ENCODE assay signal across 11 mouse cellular contexts in the genomic region with DNA sequence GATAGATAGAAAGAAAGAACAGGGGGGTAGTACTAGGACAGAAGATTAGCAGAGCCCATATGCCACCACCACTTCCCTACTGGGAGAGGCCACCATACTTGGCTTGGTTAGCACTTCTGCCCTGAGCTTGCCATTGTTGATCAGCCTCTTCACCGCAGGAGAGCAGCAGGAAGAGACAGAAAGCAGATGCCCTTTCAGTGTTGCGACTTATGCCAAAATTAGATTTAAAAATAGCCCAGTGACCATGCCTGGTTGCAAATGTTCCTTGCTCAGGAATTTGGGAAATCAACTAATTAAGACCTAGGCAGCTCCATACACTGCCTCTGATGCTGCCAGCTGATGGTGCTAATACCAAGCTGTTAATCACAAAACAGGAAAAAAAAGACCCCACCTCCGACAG.
DNase-seq lines count a peak whose midpoint lies in the region; ATAC-seq and TF ChIP-seq lines count a peak whose summit lies in the region.
"Had no signal": no experiment of that assay in that cellular context is flagged by ENCODE, and none has a peak within 500 bp of the region (broad histone marks: within the 10 kb centered on the region; RNA-seq: fewer than 3 reads in every experiment).

No protein-coding gene starts in this region.

- H3K27ac ChIP-seq in heart, embryonic 11.5 days (ENCODE audit: low read depth, low read length): no peak overlapping the region
- H3K27ac ChIP-seq in midbrain, postnatal 0 days (ENCODE audit: low read depth, low read length): no peak overlapping the region
- H3K27ac ChIP-seq in midbrain, embryonic 14.5 days (replicated peaks; ENCODE audit: low read depth, low read length): no peak overlapping the region
- H3K27ac ChIP-seq: left cerebral cortex, adult 2 months; macrophage had no signal

- H3K36me3 ChIP-seq in heart, embryonic 11.5 days (ENCODE audit: control insufficient read depth, insufficient read depth, low read length): no peaks in the 10 kb centered on the region
- H3K36me3 ChIP-seq in midbrain, postnatal 0 days (ENCODE audit: insufficient read depth, low read length): no peaks in the 10 kb centered on the region
- no peaks in the 10 kb centered on the region for H3K36me3 ChIP-seq in midbrain, embryonic 14.5 days (ENCODE audit: control insufficient read depth, insufficient read depth, low read length)

- H3K9ac ChIP-seq in heart, embryonic 11.5 days (ENCODE audit: low read depth, low read length): no peak overlapping the region
- H3K9ac ChIP-seq in midbrain, postnatal 0 days (replicated peaks; ENCODE audit: low read length, poor library complexity, severe bottlenecking): no peak overlapping the region
- H3K9ac ChIP-seq in midbrain, embryonic 14.5 days (replicated peaks; ENCODE audit: low read length): no peak overlapping the region

- no peak for TF ChIP-seq CTCF in midbrain, postnatal 0 days (IDR thresholded peaks at IDR 0.05)

- H3K27me3 ChIP-seq in heart, embryonic 11.5 days (ENCODE audit: control insufficient read depth, insufficient read depth, low read length): no peaks in the 10 kb centered on the region
- no peaks in the 10 kb centered on the region for H3K27me3 ChIP-seq in midbrain, postnatal 0 days (ENCODE audit: insufficient read depth, low read length)
- no peaks in the 10 kb centered on the region for H3K27me3 ChIP-seq in midbrain, embryonic 14.5 days (ENCODE audit: control insufficient read depth, insufficient read depth, low read length)

- H3K4me1 ChIP-seq in heart, embryonic 11.5 days (ENCODE audit: control insufficient read depth, insufficient read depth, low read length): peaks cover 16% of the 10 kb centered on the region
- H3K4me1 ChIP-seq in midbrain, postnatal 0 days (ENCODE audit: insufficient read depth, low read length): no peaks in the 10 kb centered on the region
- H3K4me1 ChIP-seq in midbrain, embryonic 14.5 days (ENCODE audit: control insufficient read depth, insufficient read depth, low read length): no peaks in the 10 kb centered on the region

- H3K9me3 ChIP-seq in heart, embryonic 11.5 days (replicated peaks; ENCODE audit: control insufficient read depth, low read length): no peaks in the 10 kb centered on the region
- H3K9me3 ChIP-seq in midbrain, postnatal 0 days (ENCODE audit: low read length): no peaks in the 10 kb centered on the region
- H3K9me3 ChIP-seq in midbrain, embryonic 14.5 days (ENCODE audit: control insufficient read depth, low read length): no peaks in the 10 kb centered on the region

- no peak overlapping the region for H3K4me3 ChIP-seq in heart, embryonic 11.5 days (ENCODE audit: low read depth, low read length)
- H3K4me3 ChIP-seq in midbrain, postnatal 0 days (ENCODE audit: low read depth, low read length): no peak overlapping the region
- no peak overlapping the region for H3K4me3 ChIP-seq in midbrain, embryonic 14.5 days (replicated peaks; ENCODE audit: low read depth, low read length)
- H3K4me3 ChIP-seq: left cerebral cortex, adult 2 months had no signal

- DNase-seq in heart, adult 9 months (ENCODE audit: low spot score in 2 of 2): peak; percentile 52 to 54
- DNase-seq in midbrain, postnatal 0 days (ENCODE audit: low spot score): peak; percentile 85
- DNase-seq in midbrain, embryonic 14.5 days: no peak
- DNase-seq in cerebellum, postnatal 10 days: peak; percentile 89 to 93
- DNase-seq in heart, postnatal 10 days: peak; percentile 61 to 66
- no peak for DNase-seq in urinary bladder, postnatal 10 days (ENCODE audit: low spot score)
- no peak for DNase-seq in kidney, postnatal 25 days

- WGBS in heart, embryonic 11.5 days (ENCODE audit: insufficient replicate concordance): 34% methylated on average over 3 of the region's 3 CpGs
- 68% methylated on average over 3 of the region's 3 CpGs for WGBS in midbrain, postnatal 0 days
- 72% methylated on average over 3 of the region's 3 CpGs for WGBS in midbrain, embryonic 14.5 days

- no peak overlapping the region for H3K4me2 ChIP-seq in heart, embryonic 11.5 days
- H3K4me2 ChIP-seq in midbrain, postnatal 0 days (ENCODE audit: low read depth, low read length, poor library complexity, severe bottlenecking): no peak overlapping the region
- H3K4me2 ChIP-seq in midbrain, embryonic 14.5 days (ENCODE audit: low read length): no peak overlapping the region
- H3K4me2 ChIP-seq: liver, embryonic 11.5 days had no signal

- no peak for ATAC-seq in heart, embryonic 11.5 days (replicated peaks; ENCODE audit: insufficient number of reproducible peaks, low FRiP score, low TSS enrichment)
- no peak; the same call in 1 of the 2 replicates for ATAC-seq in midbrain, postnatal 0 days (ENCODE audit: low FRiP score)
- no peak for ATAC-seq in midbrain, embryonic 14.5 days (ENCODE audit: low FRiP score, low TSS enrichment)

- intact Hi-C loops in heart, postnatal 10 days (cut with DNase I): no loop called here

Comparison
In these comparisons a context has a peak if more than half of its experiments do, and no peak if none do; other contexts are left out.
1. DNase-seq: peak in heart, adult 9 months (2 of 2), midbrain, postnatal 0 days (single experiment), cerebellum, postnatal 10 days (2 of 2) and heart, postnatal 10 days (2 of 2); none in midbrain, embryonic 14.5 days (single experiment), urinary bladder, postnatal 10 days (single experiment) and kidney, postnatal 25 days (0 of 2).